Mouse (Mus musculus): ENCODE data around the gene Pank4.
A peak's percentile ranks its signal among the peaks of the same experiment; 100 is the strongest.

Pank4 gene

DNA sequence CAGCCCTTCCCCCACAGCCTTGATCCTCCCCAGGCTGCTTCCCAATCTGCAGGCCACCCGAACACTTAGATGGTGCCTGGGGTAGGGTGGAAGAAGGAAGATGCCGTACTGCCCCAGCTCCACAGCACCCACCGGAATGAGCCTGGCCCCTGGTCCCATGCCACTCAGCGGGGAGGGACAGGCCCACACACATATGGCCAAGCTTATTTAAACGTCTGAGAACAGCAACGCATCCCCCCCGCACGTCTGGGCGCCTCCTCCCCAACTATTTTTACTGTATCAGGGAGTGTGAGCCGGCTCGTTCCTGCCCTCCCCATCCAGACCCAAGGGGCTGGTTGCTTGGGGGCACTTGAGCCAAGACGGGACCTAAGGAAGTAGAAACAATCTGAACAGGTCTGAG, 50.9 kb downstream of the Pank4 start:
- no peak for DNase-seq

DNA sequence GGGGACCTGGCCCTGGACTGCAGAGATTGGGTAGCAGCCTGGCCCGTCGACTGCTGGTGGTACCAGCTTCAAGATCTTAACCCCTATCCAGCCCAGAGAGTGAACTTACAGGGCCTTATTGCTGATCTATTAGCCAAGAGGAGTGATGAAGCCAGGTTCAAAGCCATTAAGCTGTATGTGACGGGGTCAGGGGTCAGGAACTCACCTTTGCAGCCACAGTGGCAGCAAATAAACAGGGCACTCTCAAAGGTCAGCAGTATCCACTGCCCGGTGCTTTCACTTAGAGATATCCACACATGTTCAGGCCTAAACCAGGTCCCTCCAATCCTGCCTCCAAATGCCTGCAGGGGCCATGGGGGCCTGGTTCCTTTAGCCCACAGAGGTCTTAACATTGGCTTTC, 51.6 kb downstream of the Pank4 start:
- no peak for DNase-seq

DNA sequence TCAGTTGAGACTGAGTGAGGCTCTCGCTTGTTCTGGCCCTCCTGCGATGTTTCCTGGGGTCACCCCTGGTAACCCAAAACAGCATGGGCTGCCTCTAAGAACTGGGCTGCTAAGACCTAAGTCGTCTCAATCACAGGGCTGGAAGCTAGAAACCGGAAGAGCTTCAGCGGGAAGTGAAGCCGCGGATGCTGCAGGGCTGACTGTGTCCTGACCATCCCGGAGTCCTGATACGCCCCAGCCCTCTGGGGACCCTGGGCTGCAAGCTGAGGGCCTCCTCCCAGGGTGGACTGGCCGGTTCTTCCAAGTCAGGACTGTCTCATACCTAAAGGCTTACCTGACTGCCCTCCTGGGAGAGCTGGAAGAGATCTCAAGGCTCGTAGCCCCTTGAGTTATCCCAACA, 52.9 kb downstream of the Pank4 start:
- DNase-seq: no peak

DNA sequence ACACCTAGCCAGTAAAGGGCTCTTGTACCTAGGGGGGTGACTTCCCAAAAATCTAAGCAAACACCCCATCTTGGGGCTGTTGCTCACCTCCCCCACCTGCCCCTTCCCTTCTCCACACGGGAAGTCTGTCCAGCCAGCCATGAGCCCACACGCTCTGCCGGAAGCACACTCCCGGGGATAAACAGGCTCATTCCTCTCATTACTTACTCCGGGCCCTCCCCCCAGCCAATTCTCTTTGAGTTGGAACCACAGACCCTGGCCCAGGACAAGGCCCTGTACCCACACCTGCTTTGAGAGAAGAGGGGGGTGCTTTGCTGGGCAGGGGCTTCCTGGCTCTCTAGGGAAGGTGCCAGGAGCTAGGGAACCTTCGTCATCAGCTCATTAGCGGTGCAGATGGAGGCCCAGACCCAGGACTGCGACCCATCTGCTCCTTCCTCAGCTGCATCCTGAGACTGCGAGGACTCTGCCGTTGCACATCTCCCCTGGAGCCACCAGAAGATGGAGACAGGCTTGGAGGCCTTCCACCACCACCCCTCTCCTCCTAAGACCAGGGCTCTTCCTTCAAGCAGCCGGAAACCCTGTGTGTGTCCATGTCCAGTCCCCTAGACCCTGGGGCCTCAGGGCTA, 53.4 kb downstream of the Pank4 start:
- no peak for DNase-seq

DNA sequence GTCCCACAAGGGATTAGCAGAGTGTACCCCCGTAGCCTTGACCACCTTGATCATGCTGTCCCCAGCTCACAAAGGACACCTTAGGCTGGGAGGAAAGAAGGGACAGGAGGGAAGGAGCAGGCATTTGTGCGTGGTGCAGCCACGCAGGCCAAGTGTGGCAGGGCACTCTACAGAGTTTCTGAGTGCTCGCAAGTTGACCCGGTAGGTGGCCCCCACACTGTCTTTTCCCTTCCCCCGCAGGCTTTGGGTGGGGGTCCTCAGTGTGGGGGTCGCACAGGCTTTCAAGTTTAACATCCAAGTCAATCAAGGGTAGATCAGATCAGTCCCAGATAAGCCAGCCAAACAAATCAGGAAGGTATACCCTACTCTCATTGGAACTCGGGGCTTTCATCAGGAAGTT, 54.1 kb downstream of the Pank4 start:
- no peak for DNase-seq

DNA sequence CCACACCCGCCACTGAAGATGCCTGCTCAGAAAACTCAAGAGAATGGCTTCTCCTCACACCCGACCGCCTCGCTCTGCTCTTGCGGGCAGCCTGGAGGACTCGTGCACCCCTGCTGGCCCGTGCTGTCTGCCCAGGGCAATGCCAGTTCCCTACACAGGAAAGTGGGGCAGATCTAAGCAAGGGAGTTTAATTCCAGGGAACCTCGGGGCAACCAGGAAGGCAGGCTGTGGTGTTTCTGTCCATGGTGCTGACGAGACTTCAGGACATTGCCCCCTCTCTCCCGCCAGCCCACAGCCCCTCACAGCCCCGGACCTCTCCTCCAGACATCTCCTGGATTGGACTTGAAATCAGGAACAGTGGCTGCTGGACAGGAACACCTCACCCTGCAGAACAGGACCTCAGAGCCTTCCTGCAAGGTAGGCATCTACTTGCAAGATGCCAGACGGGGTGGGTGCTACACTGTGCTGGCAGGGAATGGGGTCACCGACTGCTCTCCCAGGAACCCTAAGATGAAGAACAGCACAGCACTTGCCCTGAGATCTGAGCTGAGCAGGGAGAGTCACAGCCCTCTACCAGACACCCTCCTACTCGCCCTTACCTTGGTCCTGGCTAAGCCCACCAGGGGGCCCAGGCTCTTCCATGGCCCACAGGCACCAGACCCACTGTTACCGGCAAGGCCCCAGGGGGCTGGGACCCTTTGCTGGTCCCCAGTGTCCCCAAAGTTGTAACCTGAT, 54.8 kb downstream of the Pank4 start:
- peak; percentile 46 for DNase-seq

DNA sequence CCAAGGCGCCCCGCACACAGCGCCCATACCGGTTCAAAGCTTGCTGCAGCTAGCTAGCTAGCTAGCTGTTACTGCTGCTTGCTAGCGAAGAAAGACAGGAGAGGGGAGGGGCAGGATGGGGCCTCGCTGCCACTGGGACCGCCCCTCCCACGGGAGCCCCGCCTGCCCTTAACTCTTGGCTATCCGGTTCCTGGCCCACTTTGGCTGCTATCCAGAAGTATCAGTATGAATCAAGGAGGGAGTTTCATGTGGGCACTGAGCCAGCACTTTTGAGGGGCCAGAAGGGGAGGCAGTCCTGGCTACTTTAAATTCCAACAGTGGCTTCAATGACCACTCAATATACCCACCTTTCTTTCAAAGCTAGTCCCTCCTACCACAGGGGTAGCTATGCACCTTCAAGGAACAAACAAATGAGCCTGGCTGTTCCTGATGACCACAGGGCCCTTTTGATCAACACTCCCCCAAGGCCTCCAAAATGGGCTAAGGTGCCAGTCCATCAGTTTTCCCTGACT, 55.5 kb downstream of the Pank4 start:
- DNase-seq: peak; percentile 23

DNA sequence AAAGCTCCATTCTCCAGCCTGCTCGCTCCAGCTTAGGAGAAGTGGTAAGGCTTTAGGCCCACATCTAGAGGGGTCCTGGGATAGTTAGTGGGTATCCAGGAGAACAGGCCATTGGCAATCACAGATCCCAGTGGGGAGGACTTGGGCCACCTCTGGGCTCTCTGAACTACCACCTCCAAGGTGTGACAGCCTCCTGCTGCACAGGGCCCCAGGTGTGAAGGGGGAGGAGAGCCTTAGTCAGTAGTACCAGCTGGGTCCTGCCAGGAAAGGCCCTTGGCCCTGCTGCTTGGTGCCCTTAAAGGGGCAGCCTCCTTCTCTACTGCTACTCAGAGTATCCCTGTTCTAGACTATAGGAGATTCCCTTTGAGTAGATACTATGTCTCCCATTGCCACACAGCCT, 56.2 kb downstream of the Pank4 start:
- no peak for DNase-seq

DNA sequence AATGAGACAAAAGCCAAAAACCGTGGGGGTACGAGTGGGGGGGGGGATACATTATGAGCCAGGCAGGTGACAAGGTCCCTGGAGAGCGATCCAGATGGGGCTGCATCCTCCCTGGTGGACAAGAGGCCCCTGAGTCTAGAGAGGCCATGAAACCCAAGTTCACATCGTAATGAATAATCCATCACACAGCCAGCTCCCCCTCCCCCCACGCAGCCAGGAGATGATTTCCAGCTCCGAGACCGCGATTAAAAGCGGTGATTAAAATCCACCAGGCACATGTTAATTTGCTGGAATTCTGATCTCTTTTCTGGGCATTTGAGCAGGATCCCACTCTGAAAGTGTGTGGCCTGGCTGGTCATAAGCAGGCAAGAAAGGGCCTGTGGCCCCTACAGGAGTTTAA, 56.9 kb downstream of the Pank4 start:
- DNase-seq: no peak

DNA sequence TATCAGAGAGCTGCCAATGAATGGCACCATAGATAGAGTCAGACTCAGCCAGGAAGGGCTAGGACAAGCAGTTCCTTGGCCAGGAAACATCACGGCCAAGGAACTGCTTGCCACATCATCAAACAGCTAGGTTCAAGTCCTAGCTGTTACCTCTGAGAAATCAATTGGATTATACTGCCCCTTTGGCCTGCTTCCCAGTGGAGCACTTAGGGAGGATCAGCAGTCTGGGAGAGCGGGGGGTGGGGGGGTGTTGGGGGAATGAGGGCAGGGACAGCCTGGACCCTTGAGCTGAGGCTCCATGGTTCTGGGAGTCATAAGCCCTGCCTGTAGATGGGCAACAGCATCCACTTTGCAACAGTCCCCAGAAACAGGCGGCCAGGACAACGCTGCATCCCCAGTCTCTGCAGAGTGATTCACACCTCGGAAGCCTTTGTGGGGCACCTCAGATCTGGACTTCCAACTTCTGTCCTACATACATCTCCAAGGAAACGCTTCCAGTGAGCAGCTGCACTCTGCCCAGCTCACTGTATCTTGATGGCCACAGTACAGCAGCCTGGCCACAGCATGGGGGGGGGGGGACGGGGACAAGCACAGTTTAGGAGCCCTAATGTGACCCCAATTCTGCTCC, 58.4 kb downstream of the Pank4 start:
- no peak for DNase-seq

DNA sequence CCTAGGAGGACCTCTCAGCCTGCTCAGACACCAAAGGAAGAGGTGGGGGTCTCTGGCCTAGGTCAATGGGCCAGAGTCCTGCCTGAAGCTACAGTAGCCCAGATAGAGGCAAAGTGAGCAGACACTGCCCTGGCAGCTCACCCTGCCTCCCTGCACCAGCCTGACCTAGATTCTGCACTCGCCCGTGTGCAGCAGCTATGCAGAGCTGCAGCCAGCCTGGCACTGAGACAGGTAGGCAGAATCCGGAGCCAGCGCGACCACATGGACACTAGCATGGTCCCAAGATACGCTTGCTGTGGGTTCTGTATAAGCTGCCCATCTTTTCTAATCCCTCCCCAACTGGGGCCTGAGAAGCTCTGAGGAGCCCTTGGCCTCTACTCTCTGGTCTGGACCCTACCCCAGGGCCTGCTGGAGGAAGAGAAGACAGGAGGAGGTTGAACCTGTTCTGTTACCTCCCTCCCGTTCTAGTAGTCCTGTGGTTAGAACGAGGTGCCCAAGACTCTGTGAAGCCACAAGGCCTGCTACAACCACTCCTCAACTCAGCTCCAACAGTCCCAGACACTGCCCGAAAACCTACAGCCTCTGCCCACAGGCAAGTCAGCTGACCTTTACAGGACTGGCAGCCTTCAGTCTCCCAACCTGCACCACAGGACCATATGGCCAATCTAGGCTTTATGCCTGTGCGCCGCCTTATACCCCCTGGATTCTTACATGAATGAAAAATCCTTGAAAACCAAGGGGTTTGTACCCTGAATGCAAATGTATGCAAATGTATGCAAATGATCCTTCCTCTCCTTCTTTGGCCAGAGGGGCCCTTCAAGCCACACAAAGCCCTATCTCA, 60.5 kb downstream of the Pank4 start:
- no peak for DNase-seq

All from kidney, postnatal 14 days (tissue).